Mouse (Mus musculus): ENCODE data around the gene Ptger4.

The Ptger4 gene

GRCm38 (mm10) chr15:5243959-5244905, at the start of gene Ptger4:
TSS of gene Ptger4 (minus strand) at chr15:5244187.
- in situ Hi-C loops (cut with MboI, MseI): loop anchor here (5.0 kb wide), 5 partner anchors 203 to 673 kb away; no protein-coding TSS in a partner anchor

- in situ Hi-C loops (cut with MboI, MseI): no loop called here
Measured at GRCm38 (mm10) chr15:5288412-5288811, 44.4 kb upstream of the Ptger4 start.

- in situ Hi-C loops (cut with MboI, MseI): no loop called here
Measured at GRCm38 (mm10) chr15:5287072-5287471, 43.1 kb upstream of the Ptger4 start.

- in situ Hi-C loops (cut with MboI, MseI): no loop called here
Measured at GRCm38 (mm10) chr15:5281316-5281715, 37.3 kb upstream of the Ptger4 start.

- in situ Hi-C loops (cut with MboI, MseI): no loop called here
Measured at GRCm38 (mm10) chr15:5279831-5280230, 35.8 kb upstream of the Ptger4 start.

- in situ Hi-C loops (cut with MboI, MseI): no loop called here
Measured at GRCm38 (mm10) chr15:5278525-5278924, 34.5 kb upstream of the Ptger4 start.

GRCm38 (mm10) chr15:5273981-5274380, 30.0 kb upstream of the Ptger4 start:
- in situ Hi-C loops (cut with MboI, MseI): no loop called here

GRCm38 (mm10) chr15:5266095-5266494, 22.1 kb upstream of the Ptger4 start:
- in situ Hi-C loops (cut with MboI, MseI): no loop called here

- in situ Hi-C loops (cut with MboI, MseI): no loop called here
Measured at GRCm38 (mm10) chr15:5262874-5263504, 19.0 kb upstream of the Ptger4 start.

- in situ Hi-C loops (cut with MboI, MseI): no loop called here
Measured at GRCm38 (mm10) chr15:5262095-5262667, 18.2 kb upstream of the Ptger4 start.

- in situ Hi-C loops (cut with MboI, MseI): no loop called here
Measured at GRCm38 (mm10) chr15:5261004-5261403, 17.0 kb upstream of the Ptger4 start.

- in situ Hi-C loops (cut with MboI, MseI): no loop called here
Measured at GRCm38 (mm10) chr15:5260183-5260582, 16.2 kb upstream of the Ptger4 start.

GRCm38 (mm10) chr15:5250182-5250581, 6.2 kb upstream of the Ptger4 start:
- in situ Hi-C loops (cut with MboI, MseI): no loop called here

GRCm38 (mm10) chr15:5243036-5243958, 690 bp downstream of the Ptger4 start:
- in situ Hi-C loops (cut with MboI, MseI): loop anchor here (5.0 kb wide), 5 partner anchors 204 to 674 kb away; no protein-coding TSS in a partner anchor

- in situ Hi-C loops (cut with MboI, MseI): loop anchor here (5.0 kb wide), 5 partner anchors 205 to 675 kb away; no protein-coding TSS in a partner anchor
Measured at GRCm38 (mm10) chr15:5242241-5243035, 1.5 kb downstream of the Ptger4 start.

- in situ Hi-C loops (cut with MboI, MseI): loop anchor here (5.0 kb wide), 5 partner anchors 206 to 676 kb away; no protein-coding TSS in a partner anchor
Measured at GRCm38 (mm10) chr15:5241304-5242201, 2.4 kb downstream of the Ptger4 start.

- in situ Hi-C loops (cut with MboI, MseI): loop anchor here (5.0 kb wide), 5 partner anchors 207 to 677 kb away; no protein-coding TSS in a partner anchor
Measured at GRCm38 (mm10) chr15:5240360-5240759, 3.6 kb downstream of the Ptger4 start.

- in situ Hi-C loops (cut with MboI, MseI): loop anchor here (5.0 kb wide), 5 partner anchors 207 to 677 kb away; no protein-coding TSS in a partner anchor
Measured at GRCm38 (mm10) chr15:5239901-5240300, 4.1 kb downstream of the Ptger4 start.

GRCm38 (mm10) chr15:5239361-5239760, 4.6 kb downstream of the Ptger4 start:
- in situ Hi-C loops (cut with MboI, MseI): no loop called here

Measured in regulatory T cell (primary cell).